Mouse (Mus musculus): ENCODE data around the gene Map1lc3a. TPM values are rescaled to one million over a fixed set of nuclear protein-coding genes. Genes with fewer than 3 reads are reported as not detected.

The Map1lc3a gene
- polyA plus RNA-seq, 1 experiment from 2014 or later, result 435 TPM

Other genes starting within 250 kb of the Map1lc3a start
- gene Ahcy, start 201.8 kb upstream of the Map1lc3a start, polyA plus RNA-seq (2014; fragmentation: Nextera tagmentation; extraction: Ambion mirVana), result 35.9 and 41.8 TPM in 2 replicates
- gene Itch, start 142.8 kb upstream of the Map1lc3a start, polyA plus RNA-seq (2014; fragmentation: Nextera tagmentation; extraction: Ambion mirVana), result 31.2 and 42.9 TPM in 2 replicates
- gene Dynlrb1, start 39.8 kb upstream of the Map1lc3a start, polyA plus RNA-seq (2014; fragmentation: Nextera tagmentation; extraction: Ambion mirVana), result 698 and 838 TPM in 2 replicates
- 63.5 and 65.8 TPM in 2 replicates for gene Pigu, start 81.1 kb downstream of the Map1lc3a start, polyA plus RNA-seq (2014; fragmentation: Nextera tagmentation; extraction: Ambion mirVana)
- gene Trp53inp2, start 104.8 kb downstream of the Map1lc3a start, polyA plus RNA-seq (2014; fragmentation: Nextera tagmentation; extraction: Ambion mirVana), result 82.5 and 98.6 TPM in 2 replicates
- 36.6 and 41.5 TPM in 2 replicates for gene Ncoa6, start 197.6 kb downstream of the Map1lc3a start, polyA plus RNA-seq (2014; fragmentation: Nextera tagmentation; extraction: Ambion mirVana)
- 22.4 and 25.7 TPM in 2 replicates for gene Acss2, start 241.7 kb downstream of the Map1lc3a start, polyA plus RNA-seq (2014; fragmentation: Nextera tagmentation; extraction: Ambion mirVana)
- gene Ggt7, start 241.9 kb downstream of the Map1lc3a start, polyA plus RNA-seq (2014; fragmentation: Nextera tagmentation; extraction: Ambion mirVana), result 41.1 and 43.2 TPM in 2 replicates